Mouse (Mus musculus) mouse embryonic stem cell (cell line): Measurements from ENCODE around the gene Uts2r.

Experiments
- in situ Hi-C, 2 experiments: fragments of 300-500 bp; cut with MboI; formaldehyde crosslinking; loops; 1 replicate in 1 of 2; 3 replicates in 1 of 2; pipeline ENCODE4 v1.14.3; 2019 to 2020; ENCODE audit warnings: low sequenced_read_pairs in 2 of 2, low pct_unique_long_range_greater_than_20kb in 1 of 2, mixed read lengths in 1 of 2; ENCODE audit not compliant: unreplicated experiment in 1 of 2

Gene Uts2r

GRCm38 (mm10) chr11:121148193-121148592, 11.9 kb upstream of the Uts2r start:
- in situ Hi-C loops, result no loop called here

DNA sequence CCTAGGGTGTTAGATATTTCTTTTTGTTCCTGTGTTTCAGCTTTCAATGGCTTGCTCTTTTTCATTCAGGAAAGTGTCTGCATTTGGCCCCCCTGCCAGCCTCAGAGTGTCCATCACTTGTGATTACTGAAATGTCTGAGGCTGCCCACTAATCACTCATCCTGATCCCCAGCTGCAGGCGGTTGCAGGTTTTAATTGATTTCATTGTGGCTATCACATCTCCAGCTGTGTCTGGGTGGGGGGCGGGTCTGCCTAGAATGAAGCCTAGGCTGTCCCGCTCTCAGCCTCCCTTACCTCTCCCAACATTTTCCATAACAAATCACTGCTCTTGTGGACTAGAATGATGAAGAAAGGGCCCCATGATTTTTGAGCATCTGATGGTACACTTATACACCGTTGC, 5.9 kb upstream of the Uts2r start:
- in situ Hi-C loops, result no loop called here

- in situ Hi-C loops, result no loop called here
Measured at GRCm38 (mm10) chr11:121156411-121156891, 3.6 kb upstream of the Uts2r start.

DNA sequence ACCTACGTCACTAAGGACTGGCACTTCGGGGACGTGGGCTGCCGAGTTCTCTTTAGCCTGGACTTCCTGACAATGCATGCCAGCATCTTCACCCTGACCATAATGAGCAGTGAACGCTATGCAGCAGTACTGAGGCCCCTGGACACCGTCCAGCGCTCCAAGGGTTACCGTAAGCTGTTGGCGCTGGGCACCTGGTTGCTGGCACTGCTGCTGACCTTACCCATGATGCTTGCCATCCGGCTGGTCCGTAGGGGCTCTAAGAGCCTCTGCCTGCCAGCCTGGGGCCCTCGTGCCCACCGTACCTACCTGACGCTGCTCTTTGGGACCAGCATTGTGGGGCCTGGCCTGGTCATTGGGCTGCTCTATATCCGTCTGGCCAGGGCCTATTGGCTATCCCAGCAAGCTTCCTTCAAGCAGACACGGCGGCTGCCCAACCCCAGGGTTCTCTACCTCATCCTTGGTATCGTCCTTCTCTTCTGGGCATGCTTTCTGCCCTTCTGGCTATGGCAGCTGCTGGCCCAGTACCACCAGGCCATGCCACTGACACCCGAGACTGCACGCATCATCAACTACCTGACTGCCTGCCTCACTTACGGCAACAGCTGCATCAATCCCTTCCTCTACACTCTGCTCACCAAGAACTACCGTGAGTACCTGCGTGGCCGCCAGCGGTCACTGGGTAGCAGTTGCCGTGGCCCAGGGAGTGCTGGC, 720 bp downstream of the Uts2r start:
- in situ Hi-C loops, result no loop called here

DNA sequence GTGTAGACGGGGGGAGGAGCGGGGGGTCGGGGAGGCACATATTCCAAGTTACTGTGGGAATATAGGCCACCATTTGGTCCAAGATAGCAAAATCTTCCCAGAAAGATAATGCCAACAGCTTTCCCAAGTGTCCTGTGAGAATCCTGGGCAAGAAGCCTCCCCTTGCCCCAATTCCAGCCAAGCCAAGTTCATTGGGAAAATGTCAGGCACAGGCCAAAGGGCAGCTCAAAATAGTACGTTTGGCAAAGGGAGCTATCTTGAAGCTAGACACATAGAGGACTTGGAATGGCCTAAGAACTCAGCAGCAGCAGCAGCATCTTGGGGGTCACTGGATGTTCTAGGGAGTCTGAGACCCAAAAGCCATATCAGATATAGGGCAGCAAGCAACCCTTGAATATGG, 3.7 kb downstream of the Uts2r start:
- in situ Hi-C loops, result no loop called here

DNA sequence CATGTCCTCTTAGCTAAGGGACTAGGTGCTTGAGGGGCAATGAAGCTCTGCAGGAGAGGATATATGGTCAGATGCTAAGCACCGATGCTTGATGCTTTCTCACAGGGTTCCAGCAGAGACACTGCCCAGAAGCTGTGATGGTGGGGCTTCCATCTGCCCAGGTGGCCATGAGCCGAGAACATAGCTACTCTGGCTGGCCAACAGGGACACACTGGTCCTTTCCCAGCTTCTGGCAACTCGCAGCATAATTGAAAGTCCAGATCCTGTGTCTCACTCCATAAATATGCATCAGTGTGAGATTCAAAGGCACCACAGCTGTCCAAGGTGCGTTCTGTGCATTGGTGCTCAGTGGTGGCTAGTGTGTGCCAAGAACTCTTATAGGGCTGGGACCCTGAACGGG, 13.1 kb downstream of the Uts2r start:
- in situ Hi-C loops, result no loop called here

- in situ Hi-C loops, result no loop called here
Measured at GRCm38 (mm10) chr11:121174234-121174633, 14.2 kb downstream of the Uts2r start.

GRCm38 (mm10) chr11:121176285-121177270, 16.5 kb downstream of the Uts2r start:
- in situ Hi-C loops, result no loop called here

DNA sequence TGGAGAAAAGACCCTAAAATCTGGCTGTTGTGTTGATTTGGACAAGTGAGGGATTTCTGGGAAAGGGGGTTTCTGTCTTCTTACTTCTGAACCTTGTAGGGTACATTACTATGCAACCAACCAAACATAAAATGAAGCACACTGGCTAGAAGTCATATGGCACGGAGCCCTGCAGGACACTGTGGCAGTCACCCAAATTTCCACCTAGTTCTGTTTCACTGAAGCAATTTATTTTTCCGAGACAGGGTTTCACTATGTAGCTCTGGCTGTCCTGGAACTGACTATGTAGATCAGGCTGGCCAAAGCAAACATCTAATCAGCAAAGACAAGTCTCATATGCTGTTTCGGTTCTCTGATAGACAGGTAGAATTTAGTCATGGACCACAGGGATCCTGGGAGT, 29.6 kb downstream of the Uts2r start:
- in situ Hi-C loops, result no loop called here

DNA sequence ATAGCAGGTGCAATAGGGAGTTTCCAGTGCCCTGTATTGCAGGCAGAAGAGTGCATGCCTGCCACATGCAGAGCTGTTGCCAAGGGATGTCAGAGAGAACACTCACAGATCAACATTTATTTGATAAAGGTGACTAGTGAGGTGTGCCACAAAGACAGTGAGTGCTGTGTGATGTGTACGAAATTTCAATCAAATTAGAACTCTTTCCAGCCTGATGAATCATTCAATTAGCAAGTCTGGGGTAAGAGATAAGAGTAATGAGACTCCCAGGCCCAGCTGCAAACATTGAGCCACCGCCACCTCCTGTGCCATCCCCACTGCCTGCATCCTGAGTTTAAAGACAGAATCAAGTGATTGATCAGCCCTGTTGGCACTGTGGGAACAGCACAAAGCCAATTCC, 32.7 kb downstream of the Uts2r start:
- in situ Hi-C loops, result no loop called here

- in situ Hi-C loops, result no loop called here
Measured at GRCm38 (mm10) chr11:121193415-121193814, 33.3 kb downstream of the Uts2r start.

DNA sequence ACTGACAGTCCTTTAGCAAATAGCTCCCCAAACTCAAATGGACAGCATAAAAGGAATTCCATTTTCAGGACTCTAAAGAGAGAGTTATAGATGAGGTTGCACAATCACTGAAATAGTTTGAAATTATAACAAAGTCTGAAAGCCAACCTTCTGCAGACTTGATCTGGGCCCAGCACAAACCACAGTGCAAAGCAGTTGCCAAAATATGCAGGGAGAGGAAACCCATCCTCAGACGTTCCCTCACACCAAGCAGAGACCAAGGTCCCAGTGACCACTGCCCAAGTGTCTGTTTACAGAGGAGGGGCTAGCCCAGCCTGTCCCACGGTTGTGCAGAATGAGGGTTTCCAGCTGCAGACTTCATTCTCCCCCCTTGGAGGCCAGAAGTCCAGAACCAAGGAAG, 38.6 kb downstream of the Uts2r start:
- in situ Hi-C loops, result no loop called here

- in situ Hi-C loops, result loop anchor here in 1 of 2 experiments (5.0 kb wide), 1 partner anchor 33 kb away; no protein-coding TSS in a partner anchor
Measured at GRCm38 (mm10) chr11:121199851-121200250, 39.8 kb downstream of the Uts2r start.

GRCm38 (mm10) chr11:121200781-121201180, 40.7 kb downstream of the Uts2r start:
- in situ Hi-C loops, result loop anchor here in 1 of 2 experiments (5.0 kb wide), 1 partner anchor 33 kb away; no protein-coding TSS in a partner anchor

- in situ Hi-C loops, result loop anchor here in 1 of 2 experiments (5.0 kb wide), 1 partner anchor 34 kb away; no protein-coding TSS in a partner anchor
Measured at GRCm38 (mm10) chr11:121201436-121202198, 41.5 kb downstream of the Uts2r start.

DNA sequence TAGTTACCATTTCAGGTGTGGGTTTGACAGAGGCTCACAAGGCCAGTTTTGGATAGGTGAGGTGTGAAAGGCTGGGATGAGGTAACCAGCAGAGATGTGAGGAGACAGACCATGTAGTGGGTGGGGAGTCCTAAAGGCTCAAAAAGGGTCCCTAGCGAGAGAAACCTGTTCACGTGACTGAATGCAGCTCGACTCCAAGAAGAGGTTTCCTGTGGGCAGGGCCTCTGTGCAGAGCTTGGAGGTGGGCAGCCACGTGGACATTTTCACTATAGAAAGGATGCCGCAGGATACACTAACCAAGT, 43.7 kb downstream of the Uts2r start:
- in situ Hi-C loops, result loop anchor here in 1 of 2 experiments (5.0 kb wide), 1 partner anchor 37 kb away; no protein-coding TSS in a partner anchor

- in situ Hi-C loops, result loop anchor here in 1 of 2 experiments (5.0 kb wide), 1 partner anchor 37 kb away; no protein-coding TSS in a partner anchor
Measured at GRCm38 (mm10) chr11:121204161-121205006, 44.3 kb downstream of the Uts2r start, which contains the start of the genes Hexdc and Ogfod3. Gene Hexdc (plus strand): TSS chr11:121204433. Gene Ogfod3 (minus strand): TSS chr11:121204711.
